Mouse (Mus musculus) erythroblast, embryonic 14.5 days (primary cell): ENCODE data around the gene Fcer1g.

ENCODE experiments used
- GATA1 ChIP-seq: IDR thresholded peaks from 2 replicates; pipeline ENCODE4 v1.6.1; 2012; ENCODE audit warnings: low read length, inconsistent platforms, mixed read lengths
- TAL1 ChIP-seq: IDR thresholded peaks from 3 replicates; pipeline ENCODE4 v1.6.1; 2012; ENCODE audit warnings: low read length, inconsistent platforms, mixed read lengths

- no peak for TF ChIP-seq TAL1
- 0 out of 2 replicates have a peak, but pooled peaks have one; percentile 49 for TF ChIP-seq GATA1
Measured at GRCm38 (mm10) chr1:171269848-171270572, 35.8 kb upstream of the Fcer1g start, which contains the start of gene B4galt3.
